Mouse (Mus musculus) liver, embryonic 11.5 days (tissue): ENCODE measurements around the gene Dhh. TPM values are rescaled to one million over a fixed set of nuclear protein-coding genes. Genes with fewer than 3 reads are reported as not detected.

ENCODE experiments used
- ATAC-seq: fragments of 200-750 bp; cut with Nextera tagmentation; replicated peaks from 2 replicates; pipeline ENCODE4 v1.8.0; 2017; ENCODE audit warnings: moderate number of reproducible peaks, mild to moderate bottlenecking, moderate TSS enrichment, moderate library complexity; ENCODE audit not compliant: low FRiP score
- DNase-seq: peaks from one replicate; pipeline ENCODE4 v3.0.0-alpha.2; 2017; ENCODE audit warnings: low spot score
- H3K27ac ChIP-seq: fragments of 300-500 bp; sonication (generic); 2 replicates; pipeline ENCODE4 v1.5.1; 2014; ENCODE audit warnings: mild to moderate bottlenecking, low read depth, low read length, control low read depth
- H3K27me3 ChIP-seq: fragments of 300-500 bp; sonication (generic); replicated peaks from 2 replicates; pipeline ENCODE4 v1.6.1; 2014; ENCODE audit warnings: low read length, mixed read lengths; ENCODE audit not compliant: control insufficient read depth, insufficient read depth
- H3K36me3 ChIP-seq: fragments of 300-500 bp; sonication (generic); 2 replicates; pipeline ENCODE4 v1.6.1; 2014; ENCODE audit warnings: mild to moderate bottlenecking, low read length, moderate library complexity, mixed read lengths; ENCODE audit not compliant: control insufficient read depth, insufficient read depth
- H3K4me1 ChIP-seq: fragments of 300-500 bp; sonication (generic); replicated peaks from 2 replicates; pipeline ENCODE4 v1.6.1; 2014; ENCODE audit warnings: low read length, mixed read lengths; ENCODE audit not compliant: control insufficient read depth, insufficient read depth
- H3K4me2 ChIP-seq: fragments of 300-500 bp; sonication (generic); 2 replicates; pipeline ENCODE4 v1.6.1; 2014; ENCODE audit warnings: mild to moderate bottlenecking, control low read depth, moderate library complexity
- H3K4me3 ChIP-seq: fragments of 300-500 bp; sonication (generic); 2 replicates; pipeline ENCODE4 v1.5.1; 2014; ENCODE audit warnings: low read depth, low read length, control low read depth
- H3K9ac ChIP-seq: fragments of 300-500 bp; sonication (generic); 2 replicates; pipeline ENCODE4 v1.6.1; 2014; ENCODE audit warnings: low read depth, low read length, control low read depth
- H3K9me3 ChIP-seq: fragments of 300-500 bp; sonication (generic); 2 replicates; pipeline ENCODE4 v1.6.1; 2016; ENCODE audit warnings: low read length, inconsistent platforms, mixed read lengths; ENCODE audit not compliant: control insufficient read depth
- whole genome bisulfite sequencing: fragments of 180-500 bp; shearing (Covaris S2); extraction: QIAGEN DNeasy Blood & Tissue Kit; methylation state at CpG from one replicate; pipeline ENCODE4 v1.1.7; 2014; 5-methylcytosine and 5-hydroxymethylcytosine counted together
- polyA plus RNA-seq: library from polyadenylated mRNA; unstranded; fragments of >200 nt; fragmentation: Nextera tagmentation; extraction: Ambion mirVana; gene quantifications from 2 replicates; pipeline ENCODE4 v1.2.1, GENCODE M21; 2014

Gene Dhh
- polyA plus RNA-seq, 1 experiment from 2014 or later: 0.37 TPM

- no peak overlapping the region for H3K4me3 ChIP-seq
- DNase-seq: no peak
- no peaks in the 10 kb centered on the region for H3K27me3 ChIP-seq
- H3K27ac ChIP-seq: no peak overlapping the region
- H3K36me3 ChIP-seq: peaks cover 59% of the 10 kb centered on the region
- no peak for ATAC-seq
- no peak overlapping the region for H3K9ac ChIP-seq
- no peaks in the 10 kb centered on the region for H3K9me3 ChIP-seq
- no peak overlapping the region for H3K4me2 ChIP-seq
- peaks cover 28% of the 10 kb centered on the region for H3K4me1 ChIP-seq
- WGBS: 93% methylated on average over 8 of the region's 8 CpGs
Measured at GRCm38 (mm10) chr15:98865771-98866170, 32.6 kb downstream of the Dhh start.

- H3K9ac ChIP-seq: no peak overlapping the region
- H3K4me3 ChIP-seq: no peak overlapping the region
- no peaks in the 10 kb centered on the region for H3K27me3 ChIP-seq
- peaks cover 67% of the 10 kb centered on the region for H3K36me3 ChIP-seq
- ATAC-seq (no peak), DNase-seq (no peak)
- no peak overlapping the region for H3K4me2 ChIP-seq
- H3K4me1 ChIP-seq: peaks cover 27% of the 10 kb centered on the region
- H3K9me3 ChIP-seq: no peaks in the 10 kb centered on the region
- WGBS: 93% methylated on average over 6 of the region's 6 CpGs
- no peak overlapping the region for H3K27ac ChIP-seq
Measured at GRCm38 (mm10) chr15:98864951-98865350, 33.4 kb downstream of the Dhh start.

- peaks cover 76% of the 10 kb centered on the region for H3K36me3 ChIP-seq
- ATAC-seq (no peak), DNase-seq (no peak)
- H3K27me3 ChIP-seq: no peaks in the 10 kb centered on the region
- 88% methylated on average over 12 of the region's 12 CpGs for WGBS
- no peak overlapping the region for H3K9ac ChIP-seq
- peaks cover 14% of the 10 kb centered on the region for H3K4me1 ChIP-seq
- no peaks in the 10 kb centered on the region for H3K9me3 ChIP-seq
- no peak overlapping the region for H3K4me3 ChIP-seq
- H3K27ac ChIP-seq: no peak overlapping the region
- H3K4me2 ChIP-seq: no peak overlapping the region
Measured at GRCm38 (mm10) chr15:98863451-98863958, 34.8 kb downstream of the Dhh start.

- H3K4me2 ChIP-seq: no peak overlapping the region
- H3K9me3 ChIP-seq: no peaks in the 10 kb centered on the region
- ATAC-seq (no peak), DNase-seq (no peak)
- no peak overlapping the region for H3K9ac ChIP-seq
- H3K36me3 ChIP-seq: peaks cover 93% of the 10 kb centered on the region
- 91% methylated on average over 21 of the region's 21 CpGs for WGBS
- no peaks in the 10 kb centered on the region for H3K4me1 ChIP-seq
- H3K4me3 ChIP-seq: no peak overlapping the region
- no peaks in the 10 kb centered on the region for H3K27me3 ChIP-seq
- H3K27ac ChIP-seq: no peak overlapping the region
Measured at GRCm38 (mm10) chr15:98861701-98862410, 36.5 kb downstream of the Dhh start.

GRCm38 (mm10) chr15:98860921-98861320, 37.4 kb downstream of the Dhh start:
- DNase-seq (no peak), ATAC-seq (no peak)
- H3K36me3 ChIP-seq: peaks cover 93% of the 10 kb centered on the region
- no peak overlapping the region for H3K27ac ChIP-seq
- no peak overlapping the region for H3K9ac ChIP-seq
- H3K27me3 ChIP-seq: no peaks in the 10 kb centered on the region
- no peaks in the 10 kb centered on the region for H3K4me1 ChIP-seq
- no peak overlapping the region for H3K4me3 ChIP-seq
- H3K9me3 ChIP-seq: no peaks in the 10 kb centered on the region
- no peak overlapping the region for H3K4me2 ChIP-seq
- 95% methylated on average over 18 of the region's 18 CpGs for WGBS

- no peak overlapping the region for H3K4me2 ChIP-seq
- DNase-seq (no peak), ATAC-seq (no peak)
- no peak overlapping the region for H3K27ac ChIP-seq
- 82% methylated on average over 9 of the region's 9 CpGs for WGBS
- H3K4me3 ChIP-seq: no peak overlapping the region
- H3K9ac ChIP-seq: no peak overlapping the region
- H3K27me3 ChIP-seq: no peaks in the 10 kb centered on the region
- no peaks in the 10 kb centered on the region for H3K9me3 ChIP-seq
- peaks cover 93% of the 10 kb centered on the region for H3K36me3 ChIP-seq
- no peaks in the 10 kb centered on the region for H3K4me1 ChIP-seq
Measured at GRCm38 (mm10) chr15:98859319-98860043, 38.9 kb downstream of the Dhh start.

- no peak overlapping the region for H3K4me2 ChIP-seq
- H3K9me3 ChIP-seq: no peaks in the 10 kb centered on the region
- DNase-seq (no peak), ATAC-seq (no peak)
- H3K4me3 ChIP-seq: no peak overlapping the region
- peaks cover 87% of the 10 kb centered on the region for H3K36me3 ChIP-seq
- no peaks in the 10 kb centered on the region for H3K4me1 ChIP-seq
- WGBS: 91% methylated on average over 16 of the region's 16 CpGs
- no peak overlapping the region for H3K9ac ChIP-seq
- no peaks in the 10 kb centered on the region for H3K27me3 ChIP-seq
- no peak overlapping the region for H3K27ac ChIP-seq
Measured at GRCm38 (mm10) chr15:98854214-98854613, 44.1 kb downstream of the Dhh start.

GRCm38 (mm10) chr15:98853161-98853937, 45.0 kb downstream of the Dhh start:
- DNase-seq (no peak), ATAC-seq (no peak)
- H3K4me2 ChIP-seq: no peak overlapping the region
- no peaks in the 10 kb centered on the region for H3K27me3 ChIP-seq
- no peak overlapping the region for H3K27ac ChIP-seq
- no peaks in the 10 kb centered on the region for H3K9me3 ChIP-seq
- no peaks in the 10 kb centered on the region for H3K4me1 ChIP-seq
- H3K36me3 ChIP-seq: peaks cover 92% of the 10 kb centered on the region
- 94% methylated on average over 28 of the region's 28 CpGs for WGBS
- no peak overlapping the region for H3K9ac ChIP-seq
- H3K4me3 ChIP-seq: no peak overlapping the region
